ENCODE assay signal across 8 mouse cellular contexts in genomic region chr7:127477687-127478634, GRCm38 (mm10). TPM values are rescaled to one million over a fixed set of nuclear protein-coding genes. Genes with fewer than 3 reads are reported as not detected.
DNase-seq lines count a peak whose midpoint lies in the region; ATAC-seq lines count a peak whose summit lies in the region.

No protein-coding gene starts in this region.

- H3K27ac ChIP-seq in intestine, embryonic 14.5 days (ENCODE audit: low read depth) = peak overlapping the region; percentile 97

- H3K36me3 ChIP-seq in intestine, embryonic 14.5 days (ENCODE audit: control insufficient read depth, insufficient read depth, low read length) = peaks cover 59% of the 10 kb centered on the region

- intact Hi-C loops in left cerebral cortex, postnatal 14 days (cut with DNase I) = loop anchor here (5.0 kb wide), 1 partner anchor 216 kb away; the partner anchor contains the start of gene Dctpp1

- DNase-seq in adrenal gland, adult 18-20 months (ENCODE audit: low spot score in 2 of 2) = peak; percentile 96 to 97
- DNase-seq in embryo, embryonic 11 days = peak; percentile 100
- peak; percentile 100 for DNase-seq in gastrocnemius, postnatal 25 days
- peak; percentile 100 for DNase-seq in intestine, embryonic 14.5 days (ENCODE audit: low spot score)
- peak; percentile 99 to 100 for DNase-seq in left cerebral cortex, postnatal 14 days (ENCODE audit: low spot score in 2 of 2)
- peak; percentile 100 for DNase-seq in mesoderm, embryonic 11.5 days (ENCODE audit: low read depth, low spot score)
- DNase-seq in right cerebral cortex, postnatal 36 days (ENCODE audit: low spot score in 2 of 2) = peak; percentile 100
- DNase-seq in yolk sac, embryonic 10.5 days (ENCODE audit: low spot score) = peak; percentile 100

- H3K27me3 ChIP-seq in intestine, embryonic 14.5 days (replicated peaks; ENCODE audit: control insufficient read depth, insufficient read depth, low read length) = no peaks in the 10 kb centered on the region

- ATAC-seq in intestine, embryonic 14.5 days (replicated peaks; ENCODE audit: low FRiP score, low TSS enrichment, low read depth) = peak; percentile 93

- no peaks in the 10 kb centered on the region for H3K9me3 ChIP-seq in intestine, embryonic 14.5 days (ENCODE audit: control insufficient read depth, low read length)

- peaks cover 21% of the 10 kb centered on the region for H3K4me1 ChIP-seq in intestine, embryonic 14.5 days (replicated peaks; ENCODE audit: control insufficient read depth, insufficient read depth, low read length)

- H3K9ac ChIP-seq in intestine, embryonic 14.5 days (ENCODE audit: low read length) = peak overlapping the region; percentile 92

- under 1% methylated on average over 50 of the region's 50 CpGs for WGBS in intestine, embryonic 14.5 days

- peak overlapping the region; percentile 83 for H3K4me3 ChIP-seq in intestine, embryonic 14.5 days (ENCODE audit: low read depth, low read length)

- H3K4me2 ChIP-seq in intestine, embryonic 14.5 days (ENCODE audit: low read length) = peak overlapping the region; percentile 95

RNA-seq across cellular contexts. Expression of gene Fbrs, which starts 1.0 kb away (rescaled TPM):
- 10 to 100 TPM; 67.2 to 81.1 TPM for total RNA-seq in adrenal gland, adult 18-20 months (2021)
- total RNA-seq in gastrocnemius, postnatal 25 days (2021) = 10 to 100 TPM; 15.8 to 16.8 TPM
- polyA plus RNA-seq in intestine, embryonic 14.5 days (2014; fragmentation: Nextera tagmentation; extraction: Ambion mirVana) = 11.4 and 13.9 TPM in 2 replicates
- total RNA-seq in left cerebral cortex, postnatal 14 days (2021) = 10 to 100 TPM; 52.9 to 66.0 TPM

RNA-seq across cellular contexts. Expression of gene Prr14, which starts 18.6 kb away (rescaled TPM):
- 10 to 100 TPM; 42.7 to 56.1 TPM for total RNA-seq in adrenal gland, adult 18-20 months (2021)
- 10 to 100 TPM; 17.3 to 17.7 TPM for total RNA-seq in gastrocnemius, postnatal 25 days (2021)
- polyA plus RNA-seq in intestine, embryonic 14.5 days (2014; fragmentation: Nextera tagmentation; extraction: Ambion mirVana) = 43.4 and 45.6 TPM in 2 replicates
- 10 to 100 TPM; 27.2 to 32.5 TPM for total RNA-seq in left cerebral cortex, postnatal 14 days (2021)

RNA-seq across cellular contexts. Expression of gene Zfp689, which starts 29.0 kb away (rescaled TPM):
- 1 to 10 TPM; 3.9 to 4.1 TPM for total RNA-seq in adrenal gland, adult 18-20 months (2021)
- 1 to 10 TPM in 1 of 2 experiments, under 1 TPM in 1; 0.67 to 1.0 TPM for total RNA-seq in gastrocnemius, postnatal 25 days (2021)
- polyA plus RNA-seq in intestine, embryonic 14.5 days (2014; fragmentation: Nextera tagmentation; extraction: Ambion mirVana) = 6.7 and 7.6 TPM in 2 replicates
- total RNA-seq in left cerebral cortex, postnatal 14 days (2021) = 1 to 10 TPM; 5.4 to 7.9 TPM

RNA-seq across cellular contexts. Expression of gene Srcap, which starts 33.8 kb away (rescaled TPM):
- 10 to 100 TPM; 71.7 to 78.8 TPM for total RNA-seq in adrenal gland, adult 18-20 months (2021)
- 10 to 100 TPM; 46.1 to 47.6 TPM for total RNA-seq in gastrocnemius, postnatal 25 days (2021)
- polyA plus RNA-seq in intestine, embryonic 14.5 days (2014; fragmentation: Nextera tagmentation; extraction: Ambion mirVana) = 49.4 and 51.8 TPM in 2 replicates
- total RNA-seq in left cerebral cortex, postnatal 14 days (2021) = 100 to 1,000 TPM; 112 to 114 TPM

RNA-seq across cellular contexts. Expression of gene Gm42715, which starts 41.4 kb away (rescaled TPM):
- total RNA-seq in adrenal gland, adult 18-20 months (2021) = 10 to 100 TPM; 18.3 to 21.1 TPM
- total RNA-seq in gastrocnemius, postnatal 25 days (2021) = 1 to 10 TPM; 4.7 to 5.2 TPM
- polyA plus RNA-seq in intestine, embryonic 14.5 days (2014; fragmentation: Nextera tagmentation; extraction: Ambion mirVana) = 18.8 and 19.8 TPM in 2 replicates
- 10 to 100 TPM in 1 of 2 experiments, 1 to 10 TPM in 1; 10.0 to 14.0 TPM for total RNA-seq in left cerebral cortex, postnatal 14 days (2021)

Comparison
In these comparisons a context has a peak if more than half of its experiments do, and no peak if none do; other contexts are left out.
1. Peak in every context shown above with its lines: DNase-seq, ATAC-seq, H3K4me3 ChIP-seq and H3K27ac ChIP-seq.